26 mouse cellular contexts compared by ENCODE assay signal in genomic region chr9:111724981-111725593, GRCm38 (mm10). TPM values are rescaled to one million over a fixed set of nuclear protein-coding genes. Genes with fewer than 3 reads are reported as not detected.
DNase-seq lines count a peak whose midpoint lies in the region; ATAC-seq and TF ChIP-seq lines count a peak whose summit lies in the region.
"Had no signal": no experiment of that assay in that cellular context is flagged by ENCODE, and none has a peak within 500 bp of the region (broad histone marks: within the 10 kb centered on the region; RNA-seq: fewer than 3 reads in every experiment).

No protein-coding gene starts in this region.

- no peaks in the 10 kb centered on the region for H3K27me3 ChIP-seq in heart, embryonic 10.5 days (ENCODE audit: insufficient read depth, poor library complexity, severe bottlenecking)
- H3K27me3 ChIP-seq in E14TG2a.4 (ENCODE audit: insufficient read depth, low read length): no peaks in the 10 kb centered on the region
- no peaks in the 10 kb centered on the region for H3K27me3 ChIP-seq in intestine, embryonic 16.5 days (replicated peaks; ENCODE audit: control insufficient read depth, insufficient read depth, low read length)
- no peaks in the 10 kb centered on the region for H3K27me3 ChIP-seq in midbrain, embryonic 13.5 days
- H3K27me3 ChIP-seq: CH12.LX; limb, embryonic 13.5 days; liver, embryonic 12.5 days; midbrain, embryonic 12.5 days had no signal

- no peak overlapping the region for H3K9ac ChIP-seq in ES-E14 (ENCODE audit: insufficient read depth, low read depth, low read length, poor library complexity, severe bottlenecking)
- no peak overlapping the region for H3K9ac ChIP-seq in intestine, embryonic 16.5 days (ENCODE audit: low read depth, low read length)
- no peak overlapping the region for H3K9ac ChIP-seq in midbrain, embryonic 13.5 days (replicated peaks)
- H3K9ac ChIP-seq: forebrain, postnatal 0 days; limb, embryonic 13.5 days; liver, embryonic 12.5 days; midbrain, embryonic 12.5 days had no signal

- 39% methylated on average over 5 of the region's 5 CpGs for WGBS in heart, embryonic 10.5 days
- 36% methylated on average over 5 of the region's 5 CpGs for WGBS in intestine, embryonic 16.5 days
- WGBS in midbrain, embryonic 13.5 days: 10% methylated on average over 5 of the region's 5 CpGs

- no peak for DNase-seq in heart, embryonic 10.5 days (ENCODE audit: low spot score)
- no peak for DNase-seq in heart, adult 9 months (ENCODE audit: low spot score in 2 of 2)
- DNase-seq in ES-E14 (ENCODE audit: low read depth, low spot score): peak; percentile 41
- DNase-seq in right cerebral cortex, adult 2 months (ENCODE audit: low spot score in 2 of 2): no peak
- DNase-seq: B cell, adult 2 months; cerebellum, adult 11 months; cerebellum, adult 9-11 months; forebrain, postnatal 0 days; gastrocnemius, postnatal 14 days; heart, adult 18-20 months; kidney, adult 2 months; kidney, postnatal 10 days; lung, adult 18-20 months; right cerebral cortex, postnatal 25 days; spleen, adult 18-20 months had no signal

- H3K9me3 ChIP-seq in heart, embryonic 10.5 days: no peaks in the 10 kb centered on the region
- H3K9me3 ChIP-seq in E14TG2a.4 (ENCODE audit: low read length) (no peaks in the 10 kb centered on the region), ES-E14 (ENCODE audit: control insufficient read depth, insufficient read depth, low read depth, low read length) (no peaks in the 10 kb centered on the region)
- no peaks in the 10 kb centered on the region for H3K9me3 ChIP-seq in intestine, embryonic 16.5 days (ENCODE audit: control insufficient read depth, low read length)
- H3K9me3 ChIP-seq in midbrain, embryonic 13.5 days: no peaks in the 10 kb centered on the region
- H3K9me3 ChIP-seq: hindbrain, embryonic 10.5 days; limb, embryonic 13.5 days; liver, embryonic 12.5 days; midbrain, embryonic 12.5 days had no signal

- TF ChIP-seq CTCF in E14TG2a.4 (conservative IDR thresholded peaks at IDR 0.05; ENCODE audit: low read length): no peak

- H3K36me3 ChIP-seq in heart, embryonic 10.5 days: no peaks in the 10 kb centered on the region
- H3K36me3 ChIP-seq in E14TG2a.4 (ENCODE audit: insufficient read depth, low read length) (no peaks in the 10 kb centered on the region), ES-E14 (ENCODE audit: control insufficient read depth, insufficient read depth, low read length, poor library complexity, severe bottlenecking) (no peaks in the 10 kb centered on the region)
- H3K36me3 ChIP-seq in intestine, embryonic 16.5 days (ENCODE audit: control insufficient read depth, insufficient read depth, low read length): no peaks in the 10 kb centered on the region
- H3K36me3 ChIP-seq in midbrain, embryonic 13.5 days: no peaks in the 10 kb centered on the region
- H3K36me3 ChIP-seq: hindbrain, embryonic 10.5 days; limb, embryonic 13.5 days; liver, embryonic 12.5 days; midbrain, embryonic 12.5 days had no signal

- H3K4me3 ChIP-seq in heart, embryonic 10.5 days: no peak overlapping the region
- H3K4me3 ChIP-seq in E14TG2a.4 (replicated peaks; ENCODE audit: low read length): peak overlapping the region; percentile 17; the same call in 1 of the 2 replicates
- no peak overlapping the region for H3K4me3 ChIP-seq in ES-E14 (ENCODE audit: insufficient read depth in 1 of 2, low read depth in 1 of 2, low read length in 2 of 2, poor library complexity in 1 of 2, severe bottlenecking in 1 of 2)
- no peak overlapping the region for H3K4me3 ChIP-seq in intestine, embryonic 16.5 days (ENCODE audit: low read length)
- no peak overlapping the region for H3K4me3 ChIP-seq in midbrain, embryonic 13.5 days (replicated peaks)
- H3K4me3 ChIP-seq: hindbrain, embryonic 10.5 days; limb, embryonic 13.5 days; liver, embryonic 12.5 days; midbrain, embryonic 12.5 days had no signal

- peaks cover 13% of the 10 kb centered on the region for H3K4me1 ChIP-seq in heart, embryonic 10.5 days
- H3K4me1 ChIP-seq in E14TG2a.4 (replicated peaks; ENCODE audit: low read depth, low read length) (peaks cover 44% of the 10 kb centered on the region), ES-E14 (ENCODE audit: control insufficient read depth in 2 of 2, insufficient read depth in 2 of 2, low read length in 2 of 2, poor library complexity in 1 of 2) (peaks cover 0 to 7% of the 10 kb centered on the region in 2 experiments; a peak in 2 of 4 replicates)
- no peaks in the 10 kb centered on the region for H3K4me1 ChIP-seq in intestine, embryonic 16.5 days (ENCODE audit: control insufficient read depth, insufficient read depth, low read length)
- no peaks in the 10 kb centered on the region for H3K4me1 ChIP-seq in midbrain, embryonic 13.5 days (replicated peaks)
- H3K4me1 ChIP-seq: hindbrain, embryonic 10.5 days; limb, embryonic 13.5 days; liver, embryonic 12.5 days; midbrain, embryonic 12.5 days had no signal

- peak overlapping the region; percentile 42; the same call in 1 of the 2 replicates for H3K27ac ChIP-seq in heart, embryonic 10.5 days
- H3K27ac ChIP-seq in ES-E14 (ENCODE audit: insufficient read depth, low read depth, low read length, poor library complexity, severe bottlenecking): no peak overlapping the region
- no peak overlapping the region for H3K27ac ChIP-seq in intestine, embryonic 16.5 days (ENCODE audit: low read length)
- H3K27ac ChIP-seq in midbrain, embryonic 13.5 days: no peak overlapping the region
- H3K27ac ChIP-seq: hindbrain, embryonic 10.5 days; limb, embryonic 13.5 days; liver, embryonic 12.5 days; midbrain, embryonic 12.5 days had no signal

- H3K4me2 ChIP-seq in intestine, embryonic 16.5 days (ENCODE audit: low read depth, low read length): no peak overlapping the region
- no peak overlapping the region for H3K4me2 ChIP-seq in midbrain, embryonic 13.5 days (replicated peaks)
- H3K4me2 ChIP-seq: limb, embryonic 13.5 days; liver, embryonic 12.5 days; midbrain, embryonic 12.5 days had no signal

- in situ Hi-C loops in ES-E14 (cut with MboI; ENCODE audit: low sequenced_read_pairs in 2 of 2, unreplicated experiment in 2 of 2): no loop called here

- 0 out of 2 replicates have a peak, but pooled peaks have one; percentile 38 for ATAC-seq in intestine, embryonic 16.5 days
- ATAC-seq in midbrain, embryonic 13.5 days: no peak
- ATAC-seq: forebrain, postnatal 0 days; hindbrain, embryonic 16.5 days; liver, embryonic 12.5 days had no signal

TF ChIP-seq in ES-E14, 5 proteins besides CTCF, POLR2A, EP300 and RAD21:
- TF ChIP-seq CHD2 (IDR thresholded peaks at IDR 0.05; ENCODE audit: low read depth, low read length): 0 out of 2 replicates have a peak, but pooled peaks have one; percentile 37
- TF ChIP-seq ZNF384 (IDR thresholded peaks at IDR 0.05; ENCODE audit: low read depth, low read length): no peak

RNA-seq across cellular contexts. Expression of gene Stac, which starts 34.9 kb away (rescaled TPM):
- 0.49 and 1.1 TPM in 2 replicates for polyA plus RNA-seq in heart, embryonic 10.5 days (2016; fragmentation: Nextera tagmentation; extraction: Ambion mirVana)
- 0.45 TPM in 1 of 2 replicates, not detected in the other for total RNA-seq in ES-E14 (2012; rRNA removed)
- polyA plus RNA-seq in intestine, embryonic 16.5 days (2015; fragmentation: Nextera tagmentation; extraction: Ambion mirVana): 2.8 and 2.9 TPM in 2 replicates
- polyA plus RNA-seq in midbrain, embryonic 13.5 days (2015; fragmentation: Nextera tagmentation; extraction: Ambion mirVana): 1.7 and 2.6 TPM in 2 replicates
- total RNA-seq: CH12.LX; common myeloid progenitor, adult 5-6 weeks; monocyte, adult 5-6 weeks had no signal
